Comparison of ENCODE assay signal across 29 mouse cellular contexts in the genomic region with DNA sequence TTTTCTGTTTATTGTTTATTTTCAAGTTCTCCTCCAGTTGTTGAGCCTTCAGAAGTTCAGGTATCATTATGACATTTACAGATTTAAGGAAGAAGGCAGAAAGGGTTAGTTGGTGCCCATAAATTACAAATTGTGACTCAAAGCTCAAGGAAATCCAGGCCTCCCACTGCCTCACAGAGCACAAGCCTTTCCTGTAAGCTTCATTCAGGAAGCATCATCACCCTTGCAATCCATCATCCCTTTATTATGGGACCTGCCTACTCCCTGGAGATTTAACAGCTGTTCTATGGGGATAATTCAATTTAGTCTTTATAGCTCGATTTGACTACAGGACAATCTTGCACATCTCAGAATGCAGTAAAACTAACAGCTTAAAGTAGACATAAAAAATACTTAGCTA.
DNase-seq lines count a peak whose midpoint lies in the region; ATAC-seq and TF ChIP-seq lines count a peak whose summit lies in the region.
"Had no signal": no experiment of that assay in that cellular context is flagged by ENCODE, and none has a peak within 500 bp of the region (broad histone marks: within the 10 kb centered on the region; RNA-seq: fewer than 3 reads in every experiment).

No protein-coding gene starts in this region.

- TF ChIP-seq CTCF in kidney, postnatal 0 days (IDR thresholded peaks at IDR 0.05; ENCODE audit: low read depth): no peak

- H3K36me3 ChIP-seq in kidney, postnatal 0 days (ENCODE audit: insufficient read depth, low read length): no peaks in the 10 kb centered on the region
- H3K36me3 ChIP-seq: embryonic facial prominence, embryonic 10.5 days; embryonic facial prominence, embryonic 13.5 days; forebrain, embryonic 12.5 days; forebrain, embryonic 15.5 days; G1E; heart, embryonic 12.5 days; heart, embryonic 15.5 days; hindbrain, embryonic 10.5 days; hindbrain, embryonic 13.5 days had no signal

- H3K9me3 ChIP-seq in kidney, postnatal 0 days (replicated peaks; ENCODE audit: low read length): no peaks in the 10 kb centered on the region
- H3K9me3 ChIP-seq: embryonic facial prominence, embryonic 10.5 days; embryonic facial prominence, embryonic 13.5 days; forebrain, embryonic 12.5 days; forebrain, embryonic 15.5 days; heart, embryonic 12.5 days; heart, embryonic 15.5 days; hindbrain, embryonic 10.5 days; hindbrain, embryonic 13.5 days had no signal

- WGBS in kidney, postnatal 0 days: 8% methylated on average over 1 of the region's 1 CpGs

- H3K4me2 ChIP-seq in kidney, postnatal 0 days (ENCODE audit: low read length): no peak overlapping the region
- H3K4me2 ChIP-seq: embryonic facial prominence, embryonic 13.5 days; forebrain, embryonic 12.5 days; forebrain, embryonic 15.5 days; heart, embryonic 12.5 days; heart, embryonic 15.5 days; hindbrain, embryonic 13.5 days had no signal

- H3K4me1 ChIP-seq in kidney, postnatal 0 days (replicated peaks; ENCODE audit: insufficient read depth, low read length): no peaks in the 10 kb centered on the region
- H3K4me1 ChIP-seq: embryonic facial prominence, embryonic 10.5 days; embryonic facial prominence, embryonic 13.5 days; forebrain, embryonic 12.5 days; forebrain, embryonic 15.5 days; heart, embryonic 12.5 days; heart, embryonic 15.5 days; hindbrain, embryonic 10.5 days; hindbrain, embryonic 13.5 days had no signal

- no peak overlapping the region for H3K9ac ChIP-seq in kidney, postnatal 0 days (ENCODE audit: low read depth, low read length)
- H3K9ac ChIP-seq: embryonic facial prominence, embryonic 13.5 days; forebrain, embryonic 12.5 days; forebrain, embryonic 15.5 days; heart, embryonic 12.5 days; heart, embryonic 15.5 days; hindbrain, embryonic 13.5 days had no signal

- H3K4me3 ChIP-seq in kidney, postnatal 0 days (replicated peaks; ENCODE audit: low read depth, low read length): no peak overlapping the region
- H3K4me3 ChIP-seq: embryonic facial prominence, embryonic 10.5 days; embryonic facial prominence, embryonic 13.5 days; erythroblast, embryonic 14.5 days; forebrain, embryonic 12.5 days; forebrain, embryonic 15.5 days; heart, embryonic 12.5 days; heart, embryonic 15.5 days; hindbrain, embryonic 10.5 days; hindbrain, embryonic 13.5 days had no signal

- ATAC-seq in kidney, postnatal 0 days (replicated peaks; ENCODE audit: low FRiP score, low read depth): no peak
- ATAC-seq: forebrain, embryonic 15.5 days; hindbrain, embryonic 16.5 days; Patski had no signal

- H3K27ac ChIP-seq in kidney, postnatal 0 days: no peak overlapping the region
- H3K27ac ChIP-seq: embryonic facial prominence, embryonic 10.5 days; embryonic facial prominence, embryonic 13.5 days; forebrain, embryonic 12.5 days; forebrain, embryonic 15.5 days; heart, embryonic 15.5 days; hindbrain, embryonic 10.5 days; hindbrain, embryonic 13.5 days had no signal

- DNase-seq in embryo, embryonic 11 days: peak; percentile 10
- no peak for DNase-seq in embryo, embryonic 9.5 days (ENCODE audit: extremely low spot score)
- peak; percentile 61 for DNase-seq in kidney, postnatal 0 days (ENCODE audit: low spot score)
- no peak for DNase-seq in kidney, adult 8-10 months
- DNase-seq in embryo, embryonic 11.5 days (ENCODE audit: low read depth, low spot score): peak; percentile 17
- no peak for DNase-seq in layer of hippocampus, postnatal 25 days (ENCODE audit: extremely low spot score in 1 of 2, low spot score in 1 of 2)
- DNase-seq: adrenal gland, postnatal 10 days; adrenal gland, postnatal 36 days; B cell, adult 2 months; cerebellum, adult 18-20 months; cerebellum, adult 9-10 months; cerebellum, postnatal 14 days; gastrocnemius, postnatal 25 days; heart, adult 18-20 months; heart, postnatal 10 days; heart, postnatal 36 days had no signal

- H3K27me3 ChIP-seq in kidney, postnatal 0 days (ENCODE audit: insufficient read depth, low read length): no peaks in the 10 kb centered on the region
- H3K27me3 ChIP-seq: CH12.LX; embryonic facial prominence, embryonic 13.5 days; forebrain, embryonic 12.5 days; forebrain, embryonic 15.5 days; heart, embryonic 12.5 days; heart, embryonic 15.5 days; hindbrain, embryonic 13.5 days; Patski had no signal

Comparison
In these comparisons a context has a peak if more than half of its experiments do, and no peak if none do; other contexts are left out.
1. DNase-seq: peak in embryo, embryonic 11 days (single experiment), kidney, postnatal 0 days (single experiment) and embryo, embryonic 11.5 days (single experiment); none in embryo, embryonic 9.5 days (single experiment), kidney, adult 8-10 months (0 of 2) and layer of hippocampus, postnatal 25 days (0 of 2).